Mouse (Mus musculus) common myeloid progenitor, adult 5-6 weeks (primary cell): ENCODE measurements at regions not wholly inside any gene's neighbourhood (a gene's known extent, or its start where the extent isn't known, plus 50 kb on each side); places are given as distances from the start of the nearest gene placed in this dataset.

Experiments
- ATAC-seq: replicated peaks from 2 replicates; pipeline ENCODE4 v1.8.0; 2016; ENCODE audit warnings: low read depth, mild to moderate bottlenecking, moderate TSS enrichment, inconsistent platforms; ENCODE audit not compliant: poor library complexity, severe bottlenecking

DNA sequence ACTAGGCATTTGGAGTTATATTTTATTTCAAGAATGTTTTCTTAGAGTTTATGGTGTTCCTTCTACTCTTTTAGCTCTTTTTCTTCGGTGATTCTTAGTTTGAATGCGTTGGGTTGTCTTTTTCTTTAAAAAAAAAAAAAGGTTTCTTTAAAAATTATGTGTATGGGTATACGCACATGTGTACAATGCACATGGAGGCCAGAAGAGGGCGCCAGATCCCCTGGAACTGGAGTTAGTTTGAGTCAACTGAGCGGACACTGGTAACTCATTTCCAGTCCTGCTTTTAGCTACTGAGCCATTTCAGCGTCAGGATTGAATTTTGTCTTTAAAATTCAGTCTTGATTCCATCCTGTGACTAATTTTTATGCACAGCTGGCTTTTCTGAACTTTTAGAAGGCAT, 124.9 kb upstream of the Cdh5 start:
- ATAC-seq: no peak

DNA sequence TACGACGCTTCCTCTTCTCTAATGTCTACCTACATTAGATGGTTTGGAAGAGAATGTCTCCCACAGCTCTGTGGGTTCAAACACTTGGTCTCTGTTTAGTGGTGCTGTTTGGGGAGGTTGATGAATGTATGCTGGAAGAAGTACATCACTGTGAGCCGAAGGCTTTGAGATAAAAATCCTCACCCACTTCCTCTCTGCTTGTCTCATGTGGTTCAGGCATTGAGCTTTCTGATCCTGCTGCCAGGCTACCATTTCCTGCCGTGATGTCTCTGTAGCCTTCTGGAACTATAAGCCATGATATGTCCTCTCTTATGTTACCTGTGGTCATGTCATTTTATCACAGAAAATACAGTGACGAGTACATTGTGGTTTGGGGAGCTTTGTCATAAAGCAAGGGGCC, 122.5 kb upstream of the Cdh5 start:
- ATAC-seq: no peak

DNA sequence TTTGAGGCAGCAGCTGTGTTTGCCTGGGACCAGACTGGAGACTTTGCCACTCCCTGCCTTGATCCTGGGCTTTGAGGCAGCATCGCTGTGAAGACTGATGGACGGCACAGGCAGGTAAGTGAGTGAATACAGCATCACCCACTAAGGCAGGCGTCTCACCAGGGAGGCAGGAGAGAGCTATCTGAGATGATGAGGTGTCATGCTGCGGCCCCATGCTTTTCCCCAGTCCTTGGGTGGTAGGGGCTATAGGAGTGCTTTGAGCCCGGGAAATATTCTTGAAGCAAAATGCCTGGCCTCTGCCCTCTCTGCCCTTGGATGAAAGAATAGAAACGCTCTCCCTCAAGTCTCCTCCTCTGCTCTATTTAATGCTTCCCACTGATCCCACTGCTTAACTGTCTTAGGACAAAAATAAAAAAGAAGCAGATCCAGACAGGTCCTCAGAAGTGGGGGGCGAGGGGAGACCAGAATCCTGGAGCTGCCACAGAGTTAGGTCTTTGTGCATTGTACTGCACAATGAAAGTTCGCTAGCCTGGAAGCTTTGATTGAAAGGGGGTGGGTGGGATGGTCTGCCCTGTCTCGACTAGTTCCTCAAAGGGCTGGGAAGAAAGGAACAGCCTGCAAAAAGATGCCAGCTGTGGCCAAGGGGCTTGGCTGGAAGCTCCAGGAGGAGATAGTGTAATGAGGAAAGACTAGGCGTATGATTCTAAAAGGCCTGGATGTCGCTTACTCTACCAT, 117.4 kb upstream of the Cdh5 start:
- no peak for ATAC-seq

DNA sequence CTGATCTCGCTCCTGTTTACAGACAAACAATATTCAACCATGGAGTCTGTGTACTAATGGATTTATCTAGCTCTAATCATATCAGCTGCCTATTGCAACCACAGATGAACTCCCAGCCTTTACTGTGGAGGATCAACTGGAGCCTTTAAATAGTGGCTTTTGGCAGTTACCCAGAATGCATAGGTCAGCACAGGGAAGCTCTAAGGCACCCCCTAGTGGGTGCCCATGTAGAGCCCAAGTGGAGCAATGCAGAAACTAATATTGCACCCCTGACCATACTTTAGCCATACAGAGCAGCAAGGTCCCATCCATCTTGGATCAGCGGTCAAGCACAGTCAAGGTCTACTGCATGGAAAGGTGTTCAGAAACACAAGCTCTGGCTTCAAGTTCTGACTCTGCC, 115.8 kb upstream of the Cdh5 start:
- no peak for ATAC-seq

DNA sequence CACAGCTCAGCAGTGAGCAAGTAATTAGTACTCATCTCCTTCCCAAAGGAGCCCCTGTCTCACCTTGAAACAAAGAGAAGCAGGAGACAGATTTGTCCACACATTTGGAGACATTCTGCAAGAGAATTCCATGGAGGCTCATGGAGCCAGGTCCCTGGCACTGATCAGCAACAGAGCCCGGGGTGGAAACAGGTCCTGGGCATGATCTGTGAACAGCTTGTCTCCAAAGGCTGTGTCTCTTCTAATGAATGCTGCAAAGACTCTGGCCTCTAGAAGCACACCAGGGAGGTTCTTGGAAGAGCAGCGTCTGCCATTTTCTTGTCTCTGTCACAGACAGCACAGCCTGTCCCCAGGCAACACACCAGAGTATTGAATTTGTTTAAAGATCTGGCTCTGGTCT, 107.5 kb upstream of the Cdh5 start:
- no peak for ATAC-seq

DNA sequence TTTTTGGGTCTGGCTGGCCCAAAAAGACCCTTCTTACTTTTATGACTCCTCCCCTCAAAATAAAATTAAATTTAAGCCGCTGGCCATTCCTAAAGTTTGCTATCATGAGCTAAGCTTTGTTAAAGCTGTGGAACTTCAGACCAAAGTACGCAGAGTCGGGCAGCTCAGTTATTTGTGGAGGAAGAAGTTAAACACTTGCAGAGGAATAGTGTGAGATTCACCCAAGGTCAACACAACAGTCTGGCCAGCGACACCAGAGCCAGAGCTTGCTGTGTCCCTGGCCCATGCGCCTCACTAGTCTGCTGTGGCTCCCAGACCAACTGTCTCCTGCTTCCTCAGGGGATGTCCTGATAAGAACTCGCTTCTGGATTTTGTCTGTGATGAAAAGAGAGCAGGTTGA, 103.3 kb upstream of the Cdh5 start:
- ATAC-seq: no peak

DNA sequence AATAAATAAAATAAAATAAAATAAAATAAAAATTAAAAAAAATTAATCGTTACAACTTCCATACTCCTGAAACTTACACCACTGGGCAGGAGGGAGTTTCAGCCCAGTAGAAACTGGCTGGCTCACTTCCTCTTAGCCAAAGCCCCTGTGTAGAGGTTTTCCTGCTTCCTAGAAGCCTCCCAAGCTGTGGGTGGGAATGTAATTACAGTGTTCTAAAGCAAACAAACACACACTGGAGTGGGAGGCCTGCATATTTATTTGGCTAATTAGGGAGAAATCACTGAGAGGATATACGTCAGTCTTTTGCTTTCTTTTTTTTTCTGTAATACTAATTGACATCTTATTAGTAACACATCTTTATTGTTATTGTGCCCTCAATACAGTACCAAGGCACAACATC, 94.2 kb upstream of the Cdh5 start:
- ATAC-seq: no peak

DNA sequence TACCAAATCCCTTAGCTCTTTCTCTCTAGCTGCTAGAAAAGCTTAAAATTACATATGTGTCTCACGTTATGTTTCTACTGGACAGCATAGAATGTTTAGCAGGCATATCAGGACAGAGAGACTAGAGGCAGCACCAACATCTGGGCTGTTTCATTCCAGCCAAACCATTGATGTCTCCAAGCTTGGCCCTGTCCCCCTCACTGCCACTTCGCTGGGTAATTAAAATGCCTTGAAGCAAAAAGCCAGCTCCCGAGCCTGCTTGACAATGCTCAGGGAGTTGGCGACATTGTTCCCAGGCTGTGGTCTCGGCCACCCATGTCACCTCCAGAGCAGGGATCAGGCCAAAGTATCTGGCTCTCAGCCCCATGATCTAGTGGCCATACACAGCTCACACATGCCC, 92.7 kb upstream of the Cdh5 start:
- no peak for ATAC-seq

DNA sequence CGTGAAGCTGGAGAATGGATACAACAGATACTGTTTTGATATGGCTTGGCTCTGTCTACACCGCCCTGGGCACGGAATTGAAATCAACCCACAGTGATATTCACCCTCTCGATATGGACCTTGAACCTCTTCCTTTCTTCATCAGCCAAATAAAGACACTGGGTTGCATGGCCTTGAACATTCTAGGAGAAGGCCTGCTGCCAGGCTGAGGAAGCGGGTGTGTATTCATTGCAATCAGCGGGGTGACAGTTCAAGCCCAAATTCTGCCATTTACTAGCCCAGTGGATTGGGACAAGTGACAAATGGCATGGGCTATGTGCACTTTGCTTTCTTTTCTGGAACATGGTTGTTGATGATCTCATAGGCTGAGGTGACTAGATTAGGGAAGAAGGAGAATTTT, 92.1 kb upstream of the Cdh5 start:
- no peak for ATAC-seq

DNA sequence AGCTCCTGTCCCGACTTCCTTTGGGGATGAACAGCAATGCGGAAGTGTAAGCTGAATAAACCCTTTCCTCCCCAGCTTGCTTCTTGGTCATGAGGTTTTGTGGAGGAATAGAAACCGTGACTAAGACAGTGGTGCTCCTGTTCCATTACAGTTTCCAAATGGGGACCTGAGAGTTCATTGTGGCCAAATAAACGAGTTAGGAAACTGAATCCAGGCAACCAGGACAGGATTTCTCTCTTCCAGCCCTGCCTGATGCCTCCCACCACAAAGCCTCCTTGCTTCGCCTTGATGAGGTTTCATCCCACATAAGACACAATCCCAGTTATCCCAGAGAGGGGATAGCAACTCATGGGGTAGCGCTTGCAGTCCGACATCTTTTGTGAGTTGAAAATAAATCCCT, 79.2 kb upstream of the Cdh5 start:
- no peak for ATAC-seq

DNA sequence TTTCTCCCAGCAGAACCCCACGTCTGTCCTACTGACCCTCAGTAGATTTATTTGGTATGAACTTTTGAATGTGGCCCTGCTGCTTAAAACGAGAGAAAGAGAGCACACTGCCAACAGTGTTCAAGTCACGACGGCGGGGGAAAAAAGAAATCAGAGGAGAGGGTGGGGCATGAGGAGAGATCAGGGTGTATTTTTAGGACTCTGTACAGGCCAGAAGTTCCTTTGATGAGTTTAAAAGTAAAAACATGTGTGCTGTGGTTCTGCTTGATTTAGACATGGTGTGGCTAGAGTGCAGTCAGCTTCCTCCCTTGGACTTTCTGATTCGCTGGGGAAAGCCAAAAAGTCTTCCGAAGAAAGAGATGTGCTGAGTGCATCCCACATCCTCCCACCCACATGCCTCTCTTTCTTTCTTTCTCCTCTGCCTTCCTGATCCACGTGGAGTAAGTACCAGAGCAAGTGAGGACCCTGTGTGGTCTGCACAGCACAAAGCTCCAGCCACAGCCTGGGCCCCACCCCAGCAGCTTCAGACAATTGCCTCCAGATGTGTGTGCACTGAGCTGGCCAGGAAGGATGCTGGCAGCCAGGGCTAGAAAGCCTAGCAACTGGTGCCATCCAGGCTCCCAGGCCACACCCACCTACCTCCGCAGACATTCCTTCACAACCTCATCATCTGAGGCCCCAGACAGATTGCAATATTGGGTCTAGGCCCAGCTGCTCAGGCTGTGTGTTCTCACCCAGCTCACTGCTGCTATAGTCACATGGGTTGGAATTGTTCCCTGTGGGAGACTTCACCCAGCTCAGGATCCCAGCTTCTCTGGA, 78.5 kb upstream of the Cdh5 start:
- ATAC-seq: no peak

DNA sequence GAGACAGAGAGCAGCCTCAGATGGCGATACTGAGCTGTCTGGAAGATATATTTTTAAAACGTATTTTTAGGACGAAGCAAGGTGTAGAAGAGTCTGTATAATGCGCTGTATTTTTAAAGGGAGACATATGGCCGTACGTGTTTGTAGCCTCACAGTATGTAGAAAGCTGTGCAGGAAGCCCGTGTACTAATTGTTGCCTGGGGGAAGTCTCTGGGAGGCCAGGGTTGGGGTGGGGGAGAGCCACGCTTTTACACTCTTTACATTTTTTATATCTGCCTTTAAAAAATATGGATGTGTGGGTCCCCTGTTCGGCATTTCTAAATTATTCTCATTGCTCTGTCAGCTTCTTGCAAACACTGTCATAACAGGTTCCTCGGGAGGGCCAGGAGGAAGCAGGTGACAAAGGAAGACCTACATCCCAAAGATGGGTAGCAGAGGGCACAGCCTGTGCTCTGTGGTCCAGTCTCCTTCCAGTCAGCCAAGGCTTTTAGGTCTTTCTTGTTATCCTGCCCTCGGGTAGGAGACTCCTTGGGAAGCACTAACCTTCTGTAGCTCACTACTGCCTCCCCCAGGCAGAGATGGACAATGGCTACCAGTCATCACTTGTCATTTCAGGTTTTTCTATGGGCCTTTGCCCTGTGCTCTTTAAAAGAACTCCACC, 74.1 kb upstream of the Cdh5 start:
- ATAC-seq: no peak

DNA sequence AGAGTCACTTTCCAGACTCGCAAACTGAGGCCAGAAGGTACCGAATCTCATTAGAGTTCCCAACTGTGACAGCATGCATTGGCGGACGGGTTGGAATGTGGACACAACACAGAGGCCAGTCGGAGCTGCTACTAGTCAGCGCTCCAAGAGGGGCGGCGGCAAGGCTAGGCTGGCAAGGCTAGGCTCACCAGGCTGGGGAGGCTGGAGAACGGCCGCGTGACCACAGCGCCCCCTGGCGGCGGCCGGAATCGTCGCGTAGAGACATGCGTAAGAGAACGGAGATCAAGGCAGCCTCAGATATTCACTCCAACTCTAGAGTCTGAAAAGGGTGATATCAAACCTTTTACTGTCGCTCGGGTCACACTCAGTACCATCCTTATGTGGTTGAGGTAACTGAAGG, 72.8 kb upstream of the Cdh5 start:
- peak; percentile 90 for ATAC-seq

DNA sequence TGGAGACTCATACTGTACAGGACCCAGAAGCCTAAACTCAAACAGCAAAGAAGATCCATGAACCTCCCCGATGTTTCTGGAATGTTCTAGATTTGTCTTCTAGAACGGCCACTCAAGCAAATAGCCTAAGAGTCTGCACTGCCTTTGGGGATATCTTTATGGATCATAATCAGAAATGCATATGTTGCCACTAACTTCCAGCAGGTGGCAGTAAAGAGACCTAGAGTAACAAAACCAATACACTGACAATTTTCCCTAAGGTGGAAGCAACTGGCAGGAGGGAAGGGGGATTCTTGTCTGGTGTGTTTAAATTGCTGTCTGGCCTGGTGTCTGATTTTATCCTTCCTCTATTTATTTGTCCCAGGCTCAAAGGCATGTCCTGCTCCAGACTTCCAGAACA, 69.2 kb upstream of the Cdh5 start:
- 0 out of 2 replicates have a peak, but pooled peaks have one; percentile 30 for ATAC-seq

DNA sequence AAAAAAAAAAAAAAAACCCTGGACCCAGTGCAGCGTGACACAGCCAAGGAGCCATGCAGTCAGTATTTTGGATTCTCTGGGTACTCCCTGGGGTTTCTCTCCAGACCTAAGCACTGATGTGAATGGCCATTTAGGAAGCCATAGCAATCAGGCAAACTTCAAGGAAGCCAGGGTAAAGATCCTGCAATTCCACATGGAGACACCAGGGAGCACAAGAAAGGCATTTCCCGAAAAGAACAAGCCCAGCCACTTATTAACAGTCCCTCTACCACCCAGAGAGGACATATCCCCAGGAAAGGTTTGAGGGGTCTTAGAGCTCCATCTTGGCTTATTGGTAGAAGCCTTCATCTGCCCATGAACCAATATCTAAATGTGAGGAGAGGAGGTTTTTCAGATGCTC, 68.3 kb upstream of the Cdh5 start:
- no peak for ATAC-seq

DNA sequence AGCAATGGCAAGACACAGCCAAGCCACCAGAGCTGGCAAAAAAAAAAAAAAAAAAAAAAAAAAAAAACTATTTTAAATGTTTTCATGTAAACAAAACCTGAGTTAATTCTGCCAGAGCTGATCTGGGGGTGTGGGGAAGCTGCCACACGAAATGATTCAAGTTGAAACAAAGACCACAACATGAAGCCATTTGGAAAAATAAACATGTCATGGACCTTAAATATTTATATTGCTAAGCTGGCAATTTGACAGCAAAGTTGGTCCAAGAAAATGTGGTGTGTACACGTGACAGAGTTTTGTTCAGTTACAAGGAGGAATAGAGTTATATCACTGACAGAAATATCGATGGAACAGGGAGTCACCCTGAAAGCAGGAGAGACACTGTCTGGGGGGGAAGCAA, 67.1 kb upstream of the Cdh5 start:
- ATAC-seq: no peak

DNA sequence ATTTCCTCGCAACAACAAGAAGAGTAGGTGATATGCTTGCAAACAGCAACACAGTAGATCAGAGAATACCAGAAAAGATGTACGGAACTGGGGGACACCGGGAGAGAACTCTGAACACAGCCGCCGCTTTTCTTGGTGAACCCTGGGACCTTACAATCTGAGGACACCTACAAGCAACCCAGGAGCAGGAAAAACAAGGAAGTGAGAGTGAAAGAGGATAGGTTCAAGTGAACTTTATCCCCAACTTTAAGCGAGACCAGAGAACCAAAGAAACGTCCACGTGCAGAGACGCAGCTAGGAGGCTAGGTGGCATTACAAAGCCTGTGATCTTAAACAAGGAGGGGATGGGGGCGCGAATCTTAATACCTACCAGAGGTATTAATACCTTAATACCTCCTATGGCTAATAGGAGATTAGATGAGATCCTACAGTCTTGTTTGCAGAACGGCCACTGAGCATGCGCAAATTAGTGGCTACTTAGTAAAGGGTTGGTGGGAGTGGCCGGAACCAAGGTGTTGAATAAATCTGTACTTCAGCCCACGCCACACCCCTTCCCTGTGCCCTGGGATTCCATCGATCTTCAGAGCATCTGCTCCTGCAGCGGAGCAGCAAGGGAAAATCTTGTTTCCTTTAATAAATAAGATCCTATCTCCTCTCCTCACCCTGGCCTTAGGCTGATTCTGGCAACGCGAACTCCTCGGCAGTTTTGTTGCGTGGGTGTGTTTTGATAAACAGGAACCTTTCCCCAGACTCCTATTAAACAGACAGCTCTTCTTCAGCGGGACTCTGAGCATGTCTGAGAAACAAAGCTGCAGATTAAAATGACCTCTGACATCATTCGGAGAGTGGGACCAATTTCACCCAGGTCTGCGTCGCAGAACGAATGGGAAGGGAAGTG, 64.6 kb upstream of the Cdh5 start:
- no peak for ATAC-seq

DNA sequence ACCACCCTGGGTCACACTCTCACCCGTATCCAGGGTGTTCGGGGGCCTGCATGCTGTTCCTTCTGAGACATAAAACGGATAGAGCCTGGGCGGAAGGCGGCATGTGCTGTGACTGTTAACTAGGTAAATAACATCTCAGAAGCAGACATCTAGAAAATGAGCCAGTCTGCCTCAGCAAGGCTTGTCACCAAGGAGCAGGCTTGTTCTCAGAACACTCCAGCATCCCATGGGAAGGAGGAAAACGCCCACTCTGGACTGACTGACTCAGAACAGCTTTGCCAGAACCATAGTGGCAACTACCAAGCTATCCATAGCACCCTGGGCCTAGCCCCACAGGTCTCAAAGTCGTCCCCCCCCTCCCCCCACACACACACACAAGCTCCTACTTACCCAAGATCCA, 63.8 kb upstream of the Cdh5 start:
- no peak for ATAC-seq

DNA sequence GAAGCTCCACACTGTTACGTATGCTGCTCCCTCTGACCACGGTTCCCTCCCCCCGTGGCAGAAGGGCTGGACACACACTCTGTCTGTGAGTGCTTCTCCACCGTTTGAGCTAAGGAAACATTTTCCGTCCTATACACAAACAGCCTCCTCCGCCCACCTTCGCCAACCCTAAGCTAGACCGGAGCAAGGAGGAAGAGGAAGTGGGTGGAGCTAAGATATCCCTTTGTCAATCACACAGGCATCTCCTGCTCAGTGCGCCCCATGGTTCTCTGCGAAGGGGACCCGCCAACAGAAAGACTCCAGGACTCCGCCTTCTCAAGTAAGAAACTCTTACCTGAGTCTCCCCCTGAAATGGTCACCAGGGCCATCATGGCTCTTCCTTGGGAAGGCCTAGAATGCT, 61.9 kb upstream of the Cdh5 start:
- ATAC-seq: peak; percentile 83

DNA sequence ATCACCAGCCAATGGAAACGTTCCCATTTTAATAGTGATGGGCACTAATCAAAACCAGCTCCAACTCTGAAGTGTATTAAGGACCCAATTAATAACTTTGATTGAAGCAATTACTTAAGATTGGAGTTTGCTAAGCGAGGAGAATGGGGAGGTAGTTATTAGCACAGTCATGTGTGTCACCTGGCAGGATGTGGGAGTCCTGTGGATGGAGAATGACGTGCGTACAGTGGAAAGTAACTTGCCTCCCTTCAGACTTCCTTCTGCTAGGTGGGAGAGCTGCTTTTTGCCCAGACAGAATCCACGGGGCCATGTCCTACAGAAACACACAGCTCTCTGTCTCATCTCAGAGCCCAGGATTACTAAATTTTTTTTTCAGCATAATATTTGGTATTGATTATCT, 59.9 kb upstream of the Cdh5 start:
- no peak for ATAC-seq
